Mouse (Mus musculus) kidney, postnatal 4 days (tissue): ENCODE results near the gene AC161166.1.
"Not testable (repeated sequence)": the region's sequence is repeated elsewhere in the genome, so short reads cannot be mapped to it uniquely, and the experiment has no call there.

ENCODE experiments used
- DNase-seq, 2 experiments: peaks; one replicate each; pipeline ENCODE4 v3.0.0; 2021; ENCODE audit warnings: mixed read lengths in 2 of 2

Gene AC161166.1

DNA sequence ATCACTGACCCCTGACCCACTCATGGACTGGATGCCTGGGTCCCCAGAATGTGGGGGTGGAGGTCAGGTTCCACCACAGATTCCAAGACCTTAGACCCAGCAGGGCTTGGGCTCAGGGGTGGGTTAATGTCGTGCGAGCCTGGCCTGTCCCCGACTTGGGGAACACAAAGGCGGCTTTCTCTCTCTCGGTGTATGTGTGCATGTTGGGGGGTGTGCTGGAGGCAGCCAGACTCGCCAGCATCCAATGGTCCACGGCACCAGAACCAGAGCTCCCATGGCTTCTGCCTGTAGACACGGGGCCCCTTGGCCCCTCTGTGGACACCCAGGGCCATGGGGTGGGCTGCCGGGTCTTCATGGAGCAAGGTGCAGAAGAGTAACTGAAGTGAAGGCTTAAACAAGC, 26.8 kb downstream of the AC161166.1 start:
- no peak for DNase-seq

DNA sequence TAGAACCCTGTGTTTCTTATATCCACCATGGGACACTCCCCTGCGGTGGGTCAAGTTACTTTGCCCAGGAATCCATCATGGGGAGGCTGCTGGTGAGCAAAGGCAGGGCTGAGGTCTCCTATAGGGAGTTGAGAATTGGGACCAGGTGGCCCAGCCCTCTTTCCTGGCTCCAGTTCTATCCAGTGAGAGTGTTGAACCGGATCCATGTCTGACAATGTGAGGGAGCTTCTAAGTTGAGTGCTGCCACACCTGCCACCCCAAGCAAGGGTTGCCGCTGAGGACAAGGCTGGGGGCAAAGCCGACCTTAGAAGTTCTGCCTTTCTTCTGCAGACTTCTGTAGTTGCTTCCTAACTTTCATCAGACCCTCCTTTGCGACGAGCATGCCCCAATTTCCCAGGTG, 29.0 kb downstream of the AC161166.1 start:
- DNase-seq: not testable (repeated sequence)

DNA sequence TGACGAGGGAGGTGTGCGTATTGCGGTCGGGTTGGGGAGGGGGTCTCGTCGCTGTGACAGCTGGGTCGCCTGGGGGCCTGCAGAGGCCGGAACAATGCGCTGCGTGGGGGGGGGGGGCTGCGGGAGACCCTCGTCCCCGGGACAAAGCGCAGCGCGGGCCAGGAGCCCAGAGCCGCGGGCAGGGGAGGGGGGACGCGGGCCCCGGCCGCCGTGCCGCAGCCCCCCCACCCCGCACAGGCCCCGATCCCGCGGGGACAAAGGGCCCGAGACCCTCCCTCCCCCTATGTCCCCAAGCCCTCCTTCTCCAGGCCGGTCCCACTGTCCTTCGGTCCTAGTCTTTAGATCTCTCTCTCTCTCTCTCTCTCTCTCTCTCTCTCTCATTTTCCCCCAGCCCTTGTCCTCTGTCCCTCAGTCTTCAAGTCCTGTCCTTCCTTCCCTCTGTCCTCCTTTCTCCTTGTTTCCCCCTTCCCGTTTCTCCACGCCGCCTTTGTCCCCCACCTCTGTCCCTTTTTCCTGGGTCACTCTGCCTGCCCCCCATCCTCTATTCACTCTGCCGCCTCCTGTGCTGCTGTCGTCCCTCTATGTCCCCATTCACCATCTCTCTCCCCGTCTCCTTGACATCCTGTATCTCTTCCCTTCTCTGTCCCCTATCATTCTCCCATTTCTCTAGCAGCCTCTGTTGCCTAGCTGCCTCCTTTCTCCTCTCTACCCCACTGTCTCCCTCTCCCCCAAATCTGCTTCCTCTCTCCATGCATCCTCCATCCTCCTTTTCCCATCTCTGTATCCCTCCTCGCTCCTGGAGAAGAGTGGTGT, 29.8 kb downstream of the AC161166.1 start:
- DNase-seq: no peak

DNA sequence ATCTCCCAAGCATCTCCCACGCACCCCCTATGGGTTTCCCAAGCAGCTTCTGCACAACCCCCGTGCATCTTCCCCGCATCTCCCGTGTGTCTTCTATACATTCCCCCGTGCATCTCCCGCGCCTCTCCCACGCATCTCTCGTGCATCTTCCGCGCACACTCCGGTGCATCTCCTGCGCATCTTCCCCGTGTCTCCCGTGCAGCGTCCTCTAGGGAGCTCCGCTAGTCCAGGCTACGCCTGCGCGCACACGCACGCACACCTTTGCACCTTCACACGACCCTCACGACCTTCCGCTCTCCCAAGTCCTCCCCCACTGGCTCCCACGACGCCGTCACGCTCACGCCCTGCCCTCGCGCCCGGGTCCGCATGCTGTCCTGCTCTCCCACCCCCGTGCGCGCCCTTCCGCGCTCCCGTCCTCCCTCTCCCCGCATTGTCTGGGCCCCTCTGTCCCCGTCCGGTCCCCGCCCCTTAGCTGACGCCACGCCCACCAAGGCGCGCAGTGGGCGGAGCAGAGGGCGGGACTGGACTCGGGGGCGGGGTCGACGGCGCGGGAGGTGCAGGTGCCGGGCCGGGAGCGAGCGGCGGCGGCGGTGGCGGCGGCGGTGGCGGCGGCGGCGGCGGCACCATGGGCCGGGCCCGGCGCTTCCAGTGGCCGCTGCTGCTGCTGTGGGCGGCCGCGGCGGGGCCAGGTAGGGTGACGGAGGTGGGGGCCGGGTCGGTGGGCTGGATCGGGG, 30.6 kb downstream of the AC161166.1 start, which contains the start of gene Cadm4:
Cadm4 (plus strand) TSS at position 550 of the 734 bp plus-strand sequence.
- DNase-seq: peak; percentile 92

DNA sequence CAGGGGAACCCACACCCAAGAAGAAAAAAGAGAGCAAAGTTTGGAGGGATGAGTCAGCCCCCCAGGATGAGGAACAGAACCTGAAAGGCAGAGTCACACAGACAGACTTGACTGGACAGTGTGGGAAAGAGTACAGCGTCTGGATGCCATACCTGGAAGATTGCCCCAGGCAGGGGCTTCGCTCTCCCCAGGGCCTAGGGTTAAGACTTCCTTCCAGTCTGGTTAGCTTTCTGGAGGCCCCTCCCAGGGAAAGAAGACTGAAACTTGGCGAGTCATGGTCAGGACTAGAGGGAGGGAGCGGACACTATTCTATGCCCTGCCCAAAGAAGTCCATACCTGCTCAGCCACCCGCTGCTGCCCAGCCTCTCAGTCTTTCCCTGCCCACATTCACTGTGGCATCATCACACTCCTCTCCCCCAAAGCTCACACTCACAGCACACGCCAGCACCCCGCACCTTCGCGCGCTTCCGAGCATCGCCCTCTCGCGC, 31.2 kb downstream of the AC161166.1 start:
- no peak for DNase-seq

DNA sequence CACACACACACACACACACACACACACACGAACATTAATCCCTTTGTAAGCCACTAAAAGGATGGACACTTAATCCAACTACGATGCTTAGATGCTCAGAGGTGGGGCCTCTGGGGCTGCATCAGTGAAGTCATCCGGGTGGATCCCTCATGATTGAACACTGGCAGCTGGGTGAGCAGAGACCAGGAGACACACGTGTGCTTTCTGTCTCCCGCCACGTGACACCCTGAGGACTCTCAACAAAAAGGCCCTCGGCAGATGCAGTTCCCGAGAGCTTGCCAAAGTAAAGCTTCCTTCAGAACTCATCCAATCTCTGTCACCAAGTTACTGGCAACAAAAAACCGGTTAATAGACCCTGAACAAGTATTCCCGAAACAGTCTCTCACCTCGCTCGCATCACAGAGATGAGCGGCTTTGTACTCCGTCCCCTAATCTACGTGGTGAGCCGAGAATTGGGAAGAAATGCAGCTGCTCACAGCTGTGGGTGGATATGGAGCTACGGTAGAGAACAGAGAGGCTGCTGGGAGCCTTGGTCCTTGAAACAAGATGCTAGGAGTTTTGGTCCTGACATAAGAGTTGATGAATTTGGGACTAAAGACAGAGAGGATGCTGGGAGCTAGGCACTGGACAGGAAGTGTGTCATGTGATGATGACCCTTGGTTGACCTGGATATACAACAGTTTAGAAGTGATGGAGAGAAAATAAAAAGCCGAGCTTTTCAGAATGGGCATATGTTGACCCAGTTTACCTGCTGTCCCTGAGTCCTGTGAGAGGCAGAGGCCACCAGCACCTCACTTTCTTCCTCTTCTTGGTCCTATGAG, 31.9 kb downstream of the AC161166.1 start:
- no peak for DNase-seq

DNA sequence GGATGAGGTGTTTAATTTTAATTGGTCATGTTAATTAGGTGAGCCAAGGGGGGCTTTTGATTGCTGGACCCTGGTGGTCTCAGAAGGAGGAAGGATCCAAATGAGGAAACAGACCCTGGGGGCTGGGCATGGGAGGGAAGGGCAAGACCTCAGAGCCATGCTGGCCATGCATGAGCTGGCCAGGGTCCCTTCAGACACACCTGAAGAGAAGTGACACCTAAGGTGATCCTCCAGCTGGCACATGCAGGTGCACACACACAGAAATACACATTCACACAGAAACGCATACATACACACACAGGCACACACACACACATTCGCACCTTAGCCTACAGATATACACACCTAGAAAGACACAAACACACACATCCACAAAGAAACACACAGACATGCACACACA, 32.6 kb downstream of the AC161166.1 start:
- DNase-seq: no peak

DNA sequence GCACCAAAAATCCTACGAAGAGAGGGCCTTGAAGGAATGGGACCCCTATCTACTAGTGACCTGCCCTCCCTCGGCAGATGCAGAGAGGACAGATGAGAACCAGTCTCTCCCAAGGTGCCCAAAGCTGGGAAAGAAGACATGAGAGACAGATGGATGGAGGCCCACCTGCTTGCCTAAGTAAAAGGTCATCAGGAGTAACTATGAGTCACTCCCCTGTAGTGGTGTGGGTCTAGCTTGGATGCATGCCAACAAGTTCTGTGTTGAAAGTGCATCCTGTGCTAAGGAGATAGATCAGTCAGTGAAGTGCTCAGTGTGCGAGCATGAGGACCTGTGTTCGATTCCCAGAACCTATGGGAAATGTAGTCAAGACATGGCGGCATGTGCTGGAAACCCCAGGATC, 33.3 kb downstream of the AC161166.1 start:
- no peak for DNase-seq

DNA sequence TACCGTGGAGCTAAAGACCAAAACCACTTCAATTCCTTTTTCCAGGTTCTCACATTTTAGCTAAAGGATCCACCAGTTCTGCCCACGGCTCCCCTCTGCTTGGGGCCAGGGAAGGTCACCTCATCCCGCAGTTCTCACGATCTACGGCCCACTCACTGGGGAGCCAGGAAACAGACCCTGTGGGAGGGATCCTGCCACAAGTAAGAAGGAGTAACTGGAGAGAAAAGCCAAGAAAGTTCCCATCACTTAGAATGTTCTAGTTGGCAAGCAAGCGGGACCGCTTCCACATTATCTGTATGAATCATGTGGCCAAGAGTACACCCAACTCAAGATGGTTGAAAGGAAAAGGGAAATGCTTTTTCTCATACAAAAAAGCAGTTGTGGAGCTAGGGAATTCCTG, 35.4 kb downstream of the AC161166.1 start:
- DNase-seq: no peak

DNA sequence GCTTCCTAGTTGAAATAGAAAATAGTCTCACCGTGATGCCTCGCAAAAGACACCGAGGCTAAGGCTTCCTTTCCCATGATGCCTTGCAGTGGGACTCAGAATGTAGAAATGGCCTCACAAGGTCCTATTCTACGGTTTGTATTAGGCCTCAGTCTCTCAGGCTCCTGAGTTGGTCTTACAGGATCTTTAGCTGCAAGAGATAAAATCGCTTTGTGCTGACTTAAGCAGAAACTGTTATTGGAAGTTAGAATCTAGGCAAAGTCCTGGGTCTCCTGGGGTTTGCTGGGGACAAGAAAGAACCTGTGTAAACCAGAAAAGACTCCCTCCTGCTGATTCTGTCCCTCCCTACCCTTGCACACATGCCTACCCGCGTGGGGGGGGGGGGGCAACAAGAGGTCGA, 35.9 kb downstream of the AC161166.1 start:
- DNase-seq: no peak

DNA sequence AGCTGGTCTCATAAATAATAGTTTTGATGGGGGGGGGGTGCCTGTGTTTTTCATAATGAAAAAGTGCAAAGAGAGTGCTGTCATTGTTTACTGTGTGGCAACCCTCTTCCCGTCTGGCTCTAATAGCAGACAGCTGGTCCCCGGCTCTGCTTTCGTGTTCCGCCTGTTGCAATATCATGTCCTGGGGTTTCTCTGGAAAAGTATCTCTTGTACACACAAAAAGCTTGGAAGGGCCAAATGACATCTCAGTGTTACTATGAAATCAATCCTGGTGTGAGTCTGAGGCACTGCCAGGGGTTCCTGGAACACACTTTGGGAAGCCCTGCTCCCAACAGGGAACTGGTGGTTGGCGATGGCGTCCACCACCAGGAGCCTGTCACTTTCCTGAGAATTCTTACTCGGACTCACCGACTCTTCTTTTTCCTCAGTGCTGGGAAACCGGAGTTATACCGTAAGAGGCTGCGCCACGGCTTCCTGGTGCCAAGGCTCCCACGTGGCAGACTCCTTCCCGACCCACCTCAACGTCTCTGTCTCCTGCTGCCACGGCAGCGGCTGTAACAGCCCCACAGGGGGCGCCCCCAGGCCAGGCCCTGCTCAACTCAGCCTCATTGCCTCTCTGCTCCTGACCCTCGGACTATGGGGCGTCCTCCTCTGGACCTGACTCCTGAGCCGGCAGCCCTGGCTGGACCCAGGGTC, 37.3 kb downstream of the AC161166.1 start:
- peak; percentile 36 to 58 for DNase-seq

DNA sequence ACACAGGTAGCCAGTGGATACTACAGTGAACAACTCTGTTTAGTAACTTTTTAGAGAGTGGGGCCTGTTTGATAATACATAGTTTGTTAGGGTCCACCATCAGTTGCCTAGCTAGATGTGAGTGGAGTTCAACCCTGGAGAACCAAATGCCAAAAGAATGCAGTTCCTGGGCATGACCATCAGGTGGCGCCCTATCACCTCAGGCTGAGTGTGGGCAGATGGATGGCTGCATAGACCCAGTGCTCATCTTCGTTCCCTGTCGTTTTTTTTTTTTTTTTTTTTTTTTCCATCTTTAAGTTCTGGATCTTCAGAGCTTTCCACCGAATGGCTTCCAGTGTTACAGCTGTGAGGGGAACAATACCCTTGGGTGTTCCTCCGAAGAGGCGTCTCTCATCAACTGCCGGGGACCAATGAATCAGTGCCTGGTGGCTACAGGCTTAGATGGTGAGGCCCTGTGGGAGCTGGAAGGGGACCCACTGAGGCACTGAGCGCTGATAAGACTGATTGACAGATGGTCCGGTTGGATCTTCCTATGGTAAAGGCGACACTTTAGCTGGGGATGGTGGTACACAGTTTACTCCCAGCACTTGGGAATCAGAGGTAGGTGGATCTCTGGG, 38.2 kb downstream of the AC161166.1 start:
- peak; percentile 79 for DNase-seq

DNA sequence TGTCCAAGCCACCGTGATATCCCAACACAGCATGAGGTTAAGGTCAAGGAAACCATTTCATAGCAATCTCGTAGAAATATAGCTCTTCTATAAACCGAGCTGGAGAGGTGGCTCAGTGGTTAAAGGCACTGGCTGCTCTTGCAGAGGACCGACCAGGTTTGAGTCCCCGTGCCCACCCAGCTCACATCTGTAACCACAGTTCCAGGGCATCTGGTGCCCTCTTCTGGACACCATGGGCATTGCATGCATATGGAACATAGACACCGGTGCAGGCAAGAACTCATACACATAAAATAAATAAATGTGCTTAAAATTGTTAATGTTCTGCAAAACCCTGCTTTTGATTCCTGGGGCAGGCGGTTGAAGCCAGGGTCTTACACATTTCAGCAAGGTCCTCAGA, 39.3 kb downstream of the AC161166.1 start:
- DNase-seq: peak; percentile 49 to 59

DNA sequence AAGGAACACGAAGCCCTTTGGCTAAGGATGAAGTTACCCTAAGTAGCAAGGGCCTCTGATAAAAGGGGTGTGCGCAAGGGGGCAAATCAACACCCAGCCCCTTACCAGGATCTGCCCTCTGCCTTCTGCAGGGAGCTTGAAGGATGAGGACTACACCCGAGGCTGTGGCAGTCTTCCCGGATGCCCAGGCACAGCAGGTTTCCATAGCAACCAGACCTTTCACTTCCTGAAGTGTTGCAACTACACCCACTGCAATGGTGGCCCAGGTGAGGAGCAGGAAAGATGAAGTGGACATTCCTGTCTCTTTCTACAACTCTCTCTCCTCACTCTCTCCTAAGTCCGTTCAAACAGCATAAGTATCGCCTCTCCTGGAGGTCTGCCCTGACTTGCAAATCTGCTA, 39.8 kb downstream of the AC161166.1 start:
- no peak for DNase-seq

DNA sequence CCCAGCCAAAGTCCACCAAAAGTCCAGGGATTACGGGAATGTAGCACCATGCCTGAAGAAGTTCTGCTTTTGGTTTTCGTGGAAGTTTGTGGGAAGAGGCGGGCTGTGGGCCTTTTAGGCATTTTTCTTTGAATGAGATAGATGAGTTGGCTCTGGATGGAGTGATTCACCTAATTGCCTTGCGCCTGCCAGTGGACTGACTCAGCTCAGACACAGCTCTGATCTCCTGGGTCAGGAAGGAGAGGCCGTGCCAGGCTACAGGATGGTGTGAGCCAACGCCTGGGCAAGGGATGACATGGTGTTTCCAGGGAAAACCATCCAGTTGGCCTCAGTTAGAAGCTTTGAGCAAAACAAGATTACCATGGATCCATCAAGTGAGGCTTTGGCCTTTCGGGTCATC, 41.9 kb downstream of the AC161166.1 start:
- DNase-seq: no peak

DNA sequence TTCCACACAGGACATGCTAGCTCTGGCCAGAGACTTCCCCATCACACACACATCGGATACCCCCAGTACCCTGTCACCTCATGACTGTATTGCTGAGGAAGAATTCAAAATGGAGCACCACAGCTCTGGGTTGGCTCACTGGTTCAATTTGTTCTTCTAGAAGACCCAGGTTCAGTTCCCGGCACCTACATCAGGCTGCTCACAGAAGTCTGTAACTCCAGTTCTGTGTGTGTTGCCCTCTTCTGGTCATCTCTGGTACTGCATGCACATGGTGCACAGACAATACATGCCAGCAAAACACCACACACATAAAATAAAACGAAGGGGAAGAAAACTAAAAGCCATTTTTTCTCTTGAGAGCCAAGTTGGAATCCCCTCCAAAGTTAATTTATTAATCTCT, 43.1 kb downstream of the AC161166.1 start:
- no peak for DNase-seq

DNA sequence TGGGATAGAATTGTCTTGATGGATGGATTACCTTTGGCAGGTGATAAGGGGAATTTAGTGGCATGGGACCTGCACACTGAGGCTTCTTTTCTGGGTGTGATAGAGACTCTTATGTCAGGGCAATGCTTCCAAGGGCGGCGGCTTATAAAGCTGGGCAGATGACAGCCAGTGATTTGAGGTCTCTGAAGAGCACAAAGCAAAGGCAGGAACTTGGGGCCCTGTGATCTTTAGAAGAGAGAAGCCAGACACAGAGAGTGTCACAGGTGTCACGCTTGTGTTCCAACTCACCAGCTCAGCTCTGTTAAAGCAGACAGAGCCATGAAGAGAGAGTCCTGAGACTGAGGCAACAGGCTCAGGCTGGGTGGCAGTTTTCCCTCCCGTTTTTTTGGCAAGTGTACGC, 44.4 kb downstream of the AC161166.1 start:
- no peak for DNase-seq

DNA sequence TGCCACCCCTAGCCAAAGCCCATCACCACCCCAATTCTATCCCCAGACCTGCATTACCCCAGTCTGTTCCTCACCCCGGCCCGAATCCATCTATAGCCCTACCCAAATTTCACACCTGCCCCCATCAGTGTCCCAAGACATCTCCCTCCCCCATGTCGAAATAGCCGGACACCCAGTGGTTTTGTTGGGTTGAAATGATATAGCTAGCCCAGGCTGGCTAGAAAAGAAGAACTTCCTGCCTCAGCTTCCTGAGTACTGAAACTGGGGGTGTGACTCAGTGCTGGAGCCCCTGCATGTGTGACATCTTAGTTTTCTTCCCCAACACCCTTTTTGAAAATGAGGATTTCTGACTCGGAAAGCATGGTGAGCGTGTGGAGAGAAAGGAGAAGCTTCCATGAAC, 45.4 kb downstream of the AC161166.1 start:
- DNase-seq: no peak

DNA sequence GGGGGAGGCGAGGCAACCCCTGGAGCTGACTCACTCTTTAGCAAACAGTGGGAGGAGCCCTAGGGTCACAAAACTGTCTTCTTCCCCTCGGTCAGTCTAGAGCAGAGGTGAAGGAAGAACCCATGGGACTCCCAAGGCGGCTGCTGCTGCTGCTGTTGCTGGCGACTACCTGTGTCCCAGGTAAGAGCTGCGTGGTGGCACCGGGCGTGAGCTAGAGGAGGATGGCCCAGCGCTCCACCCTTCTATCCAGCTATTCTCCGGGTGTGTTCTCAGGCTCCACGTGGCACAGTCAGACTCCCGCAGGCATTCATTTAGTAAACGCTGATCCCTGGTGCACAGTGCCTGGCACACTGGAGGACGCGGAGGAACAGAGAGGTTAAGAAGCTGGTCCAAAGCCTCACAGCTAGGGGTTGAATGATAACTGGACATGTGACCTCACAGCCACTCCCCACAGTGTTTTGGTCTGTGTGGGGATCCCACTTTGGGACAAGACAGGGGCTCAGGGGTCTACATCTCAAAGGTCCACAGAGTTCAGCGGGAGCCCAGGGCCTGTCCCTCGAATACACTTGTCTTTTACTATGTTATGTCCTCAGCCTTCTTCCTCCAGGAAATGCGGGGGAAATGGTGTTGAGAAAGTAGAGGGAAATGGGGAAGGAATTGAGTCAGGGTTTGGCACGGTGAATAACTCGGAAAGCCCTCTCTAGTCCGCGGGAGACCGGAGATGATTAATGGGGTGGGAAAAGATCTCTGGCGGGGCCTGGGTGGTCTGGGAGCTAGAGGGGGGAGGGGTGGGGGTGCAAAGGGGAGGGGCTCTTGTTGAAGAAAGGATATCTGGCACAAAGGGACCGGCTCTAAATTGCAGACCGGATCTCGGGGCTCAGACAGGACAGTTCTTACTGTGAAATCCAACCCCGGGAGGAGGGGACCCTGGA, 49.6 kb downstream of the AC161166.1 start, which contains the start of gene Plaur:
Plaur (plus strand) TSS at position 97 of the 932 bp plus-strand sequence.
- peak; percentile 44 to 61 for DNase-seq

DNA sequence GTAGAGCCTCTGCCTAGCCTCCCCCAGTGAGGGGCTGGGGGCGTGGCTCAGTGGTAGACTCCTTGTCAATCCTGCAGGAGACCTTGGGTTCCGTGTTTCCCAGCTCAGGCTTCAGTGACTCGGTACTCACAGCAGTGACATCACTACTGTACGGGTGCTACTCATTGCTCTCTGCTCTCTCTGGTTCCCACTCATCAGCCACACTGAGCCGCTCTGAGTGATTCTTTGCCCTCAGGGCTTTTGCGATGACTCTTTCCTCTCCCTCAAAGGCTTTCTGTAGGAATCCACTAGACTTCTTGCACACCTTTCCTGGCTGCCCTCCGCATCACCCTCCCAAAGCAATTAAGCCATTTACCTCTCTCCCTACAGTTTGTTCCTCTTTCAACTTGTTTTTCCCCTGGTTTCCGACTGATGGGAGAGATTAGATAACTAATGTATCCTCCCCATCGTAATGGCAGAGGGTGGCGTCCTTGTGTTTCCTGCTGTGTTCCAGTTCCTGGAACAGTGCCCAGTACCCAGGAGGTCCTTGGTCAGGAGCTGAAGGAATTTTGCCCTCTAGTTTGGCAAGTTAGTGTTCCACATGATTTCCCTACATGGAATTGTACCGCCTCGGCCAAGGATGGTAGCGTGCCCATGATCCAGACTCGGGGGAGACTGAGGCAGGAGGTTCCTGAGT, 50.7 kb downstream of the AC161166.1 start:
- peak; percentile 53 to 73 for DNase-seq
